Mouse (Mus musculus) embryo, embryonic 11 days (tissue): ENCODE results near the gene Plekhg1.

Experiments used
- DNase-seq: peaks from one replicate; pipeline ENCODE4 v3.0.0-alpha.2; 2015

Gene Plekhg1

GRCm38 (mm10) chr10:3743069-3743468, 2.9 kb downstream of the Plekhg1 start:
- DNase-seq: peak; percentile 24

- DNase-seq: no peak
These were observed 3.7 kb downstream of the Plekhg1 start for GRCm38 (mm10) chr10:3743826-3744225.

GRCm38 (mm10) chr10:3746794-3747518, 6.8 kb downstream of the Plekhg1 start:
- no peak for DNase-seq

GRCm38 (mm10) chr10:3749580-3749979, 9.4 kb downstream of the Plekhg1 start:
- DNase-seq: no peak

GRCm38 (mm10) chr10:3761992-3762391, 21.8 kb downstream of the Plekhg1 start:
- DNase-seq: no peak

GRCm38 (mm10) chr10:3763199-3763598, 23.0 kb downstream of the Plekhg1 start:
- DNase-seq: no peak

GRCm38 (mm10) chr10:3769131-3769530, 29.0 kb downstream of the Plekhg1 start:
- DNase-seq: no peak

- DNase-seq: no peak
These were observed 34.2 kb downstream of the Plekhg1 start for GRCm38 (mm10) chr10:3774330-3774729.

GRCm38 (mm10) chr10:3776761-3777160, 36.6 kb downstream of the Plekhg1 start:
- DNase-seq: no peak

- no peak for DNase-seq
These were observed 45.2 kb downstream of the Plekhg1 start for GRCm38 (mm10) chr10:3785362-3785761.

- DNase-seq: no peak
These were observed 46.4 kb downstream of the Plekhg1 start for GRCm38 (mm10) chr10:3786531-3786930.

GRCm38 (mm10) chr10:3787006-3787405, 46.8 kb downstream of the Plekhg1 start:
- DNase-seq: no peak

GRCm38 (mm10) chr10:3793825-3794224, 53.7 kb downstream of the Plekhg1 start:
- no peak for DNase-seq

- no peak for DNase-seq
These were observed 59.3 kb downstream of the Plekhg1 start for GRCm38 (mm10) chr10:3799455-3799854.

- DNase-seq: no peak
These were observed 61.1 kb downstream of the Plekhg1 start for GRCm38 (mm10) chr10:3801254-3801653.

GRCm38 (mm10) chr10:3805334-3805733, 65.2 kb downstream of the Plekhg1 start:
- DNase-seq: no peak

- no peak for DNase-seq
These were observed 67.8 kb downstream of the Plekhg1 start for GRCm38 (mm10) chr10:3807980-3808379.

- DNase-seq: no peak
These were observed 70.5 kb downstream of the Plekhg1 start for GRCm38 (mm10) chr10:3810476-3811273.

- peak; percentile 40 for DNase-seq
These were observed 79.0 kb downstream of the Plekhg1 start for GRCm38 (mm10) chr10:3818940-3819701.

- no peak for DNase-seq
These were observed 83.7 kb downstream of the Plekhg1 start for GRCm38 (mm10) chr10:3823826-3824225.

GRCm38 (mm10) chr10:3826043-3826442, 85.9 kb downstream of the Plekhg1 start:
- DNase-seq: no peak

- DNase-seq: no peak
These were observed 87.2 kb downstream of the Plekhg1 start for GRCm38 (mm10) chr10:3827368-3827767.

- DNase-seq: no peak
These were observed 89.3 kb downstream of the Plekhg1 start for GRCm38 (mm10) chr10:3829472-3829871.
